Mouse (Mus musculus) hindbrain, embryonic 16.5 days (tissue): ENCODE measurements at regions not wholly inside any gene's neighbourhood (a gene's known extent, or its start where the extent isn't known, plus 50 kb on each side); places are given as distances from the start of the nearest gene placed in this dataset.
"Not testable (repeated sequence)": the region's sequence is repeated elsewhere in the genome, so short reads cannot be mapped to it uniquely, and the experiment has no call there.

Experiments used
- ATAC-seq: fragments of 200-750 bp; cut with Nextera tagmentation; 2 replicates; pipeline ENCODE4 v1.8.0; 2017; ENCODE audit warnings: moderate TSS enrichment, moderate library complexity
- H3K27ac ChIP-seq: fragments of 300-500 bp; sonication (generic); 2 replicates; pipeline ENCODE4 v1.5.1; 2014; ENCODE audit warnings: low read depth, mild to moderate bottlenecking, control low read depth, low read length, moderate library complexity
- H3K27me3 ChIP-seq: fragments of 300-500 bp; sonication (generic); replicated peaks from 2 replicates; pipeline ENCODE4 v1.6.1; 2014; ENCODE audit warnings: low read length; ENCODE audit not compliant: control insufficient read depth, insufficient read depth
- H3K36me3 ChIP-seq: fragments of 300-500 bp; sonication (generic); 2 replicates; pipeline ENCODE4 v1.6.1; 2014; ENCODE audit warnings: mild to moderate bottlenecking, low read length, moderate library complexity, mixed read lengths; ENCODE audit not compliant: control insufficient read depth, insufficient read depth
- H3K4me1 ChIP-seq: fragments of 300-500 bp; sonication (generic); 2 replicates; pipeline ENCODE4 v1.6.1; 2014; ENCODE audit warnings: low read depth, low read length; ENCODE audit not compliant: control insufficient read depth, insufficient read depth
- H3K4me2 ChIP-seq: fragments of 300-500 bp; sonication (generic); 2 replicates; pipeline ENCODE4 v1.6.1; 2014; ENCODE audit warnings: mild to moderate bottlenecking, low read length, control low read depth, moderate library complexity
- H3K4me3 ChIP-seq: fragments of 300-500 bp; sonication (generic); 2 replicates; pipeline ENCODE4 v1.5.1; 2014; ENCODE audit warnings: mild to moderate bottlenecking, low read length, control low read depth, moderate library complexity
- H3K9ac ChIP-seq: fragments of 300-500 bp; sonication (generic); 2 replicates; pipeline ENCODE4 v1.6.1; 2014; ENCODE audit warnings: low read depth, mild to moderate bottlenecking, control low read depth, low read length, moderate library complexity
- H3K9me3 ChIP-seq: fragments of 300-500 bp; sonication (generic); 2 replicates; pipeline ENCODE4 v1.6.1; 2014; ENCODE audit warnings: mild to moderate bottlenecking, low read length, moderate library complexity; ENCODE audit not compliant: control insufficient read depth
- WGBS: fragments of 180-500 bp; shearing (Covaris S2); extraction: QIAGEN DNeasy Blood & Tissue Kit; methylation state at CpG from one replicate; pipeline ENCODE4 v1.1.7; 2014; 5-methylcytosine and 5-hydroxymethylcytosine counted together

- Histone ChIP-seq H3K4me2 (no peak overlapping the region), H3K4me1 (no peaks in the 10 kb centered on the region), H3K27ac (no peak overlapping the region), H3K36me3 (no peaks in the 10 kb centered on the region), H3K9me3 (no peaks in the 10 kb centered on the region), H3K27me3 (no peaks in the 10 kb centered on the region), H3K4me3 (no peak overlapping the region), H3K9ac (no peak overlapping the region)
- no peak for ATAC-seq
- WGBS: 54% methylated on average over 1 of the region's 1 CpGs
Observed at GRCm38 (mm10) chr1:47263611-47264010, 371.0 kb upstream of the Slc39a10 start.

GRCm38 (mm10) chr1:47261505-47262130 is 369.0 kb upstream of the Slc39a10 start:
- H3K9ac ChIP-seq: no peak overlapping the region
- H3K27ac ChIP-seq: no peak overlapping the region
- no peak overlapping the region for H3K4me2 ChIP-seq
- no peak overlapping the region for H3K4me3 ChIP-seq
- no peak for ATAC-seq
- H3K27me3 ChIP-seq: no peaks in the 10 kb centered on the region
- 87% methylated on average over 3 of the region's 3 CpGs for WGBS
- no peaks in the 10 kb centered on the region for H3K36me3 ChIP-seq
- H3K9me3 ChIP-seq: no peaks in the 10 kb centered on the region
- no peaks in the 10 kb centered on the region for H3K4me1 ChIP-seq

- H3K4me3 ChIP-seq, H3K36me3 ChIP-seq, ATAC-seq, H3K4me1 ChIP-seq, H3K9ac ChIP-seq, H3K27me3 ChIP-seq, H3K4me2 ChIP-seq, H3K27ac ChIP-seq, H3K9me3 ChIP-seq: not testable (repeated sequence)
- 95% methylated on average over 8 of the region's 13 CpGs for WGBS
Observed at GRCm38 (mm10) chr1:47250706-47251105, 358.1 kb upstream of the Slc39a10 start.

GRCm38 (mm10) chr1:47217088-47217487 is 324.4 kb upstream of the Slc39a10 start:
- no peaks in the 10 kb centered on the region for H3K36me3 ChIP-seq
- H3K4me2 ChIP-seq: no peak overlapping the region
- no peak overlapping the region for H3K4me3 ChIP-seq
- H3K9me3 ChIP-seq: no peaks in the 10 kb centered on the region
- H3K27me3 ChIP-seq: no peaks in the 10 kb centered on the region
- no peak overlapping the region for H3K9ac ChIP-seq
- H3K4me1 ChIP-seq: no peaks in the 10 kb centered on the region
- no peak for ATAC-seq
- 67% methylated on average over 2 of the region's 2 CpGs for WGBS
- no peak overlapping the region for H3K27ac ChIP-seq

- no peak for ATAC-seq
- Histone ChIP-seq H3K4me2 (no peak overlapping the region), H3K4me3 (no peak overlapping the region), H3K9ac (no peak overlapping the region), H3K27ac (no peak overlapping the region), H3K36me3 (no peaks in the 10 kb centered on the region), H3K9me3 (no peaks in the 10 kb centered on the region), H3K27me3 (no peaks in the 10 kb centered on the region), H3K4me1 (no peaks in the 10 kb centered on the region)
- 71% methylated on average over 2 of the region's 2 CpGs for WGBS
Observed at GRCm38 (mm10) chr1:47216419-47217002, 323.9 kb upstream of the Slc39a10 start.

GRCm38 (mm10) chr1:47213476-47213875 is 320.8 kb upstream of the Slc39a10 start:
- H3K9ac ChIP-seq: no peak overlapping the region
- no peak overlapping the region for H3K4me3 ChIP-seq
- ATAC-seq: no peak
- WGBS: 93% methylated on average over 5 of the region's 5 CpGs
- H3K36me3 ChIP-seq: no peaks in the 10 kb centered on the region
- no peaks in the 10 kb centered on the region for H3K4me1 ChIP-seq
- no peak overlapping the region for H3K4me2 ChIP-seq
- H3K27me3 ChIP-seq: no peaks in the 10 kb centered on the region
- H3K9me3 ChIP-seq: no peaks in the 10 kb centered on the region
- no peak overlapping the region for H3K27ac ChIP-seq

GRCm38 (mm10) chr1:47193001-47193400 is 300.3 kb upstream of the Slc39a10 start:
- H3K36me3 ChIP-seq: no peaks in the 10 kb centered on the region
- WGBS: 89% methylated on average over 4 of the region's 4 CpGs
- H3K4me1 ChIP-seq: no peaks in the 10 kb centered on the region
- no peaks in the 10 kb centered on the region for H3K27me3 ChIP-seq
- no peak overlapping the region for H3K4me3 ChIP-seq
- ATAC-seq: no peak
- H3K27ac ChIP-seq: no peak overlapping the region
- H3K4me2 ChIP-seq: no peak overlapping the region
- H3K9me3 ChIP-seq: no peaks in the 10 kb centered on the region
- H3K9ac ChIP-seq: no peak overlapping the region

GRCm38 (mm10) chr1:47164417-47164816 is 271.8 kb upstream of the Slc39a10 start:
- Histone ChIP-seq H3K9ac (no peak overlapping the region), H3K36me3 (no peaks in the 10 kb centered on the region), H3K27ac (no peak overlapping the region), H3K4me1 (no peaks in the 10 kb centered on the region), H3K4me3 (no peak overlapping the region), H3K4me2 (no peak overlapping the region), H3K9me3 (no peaks in the 10 kb centered on the region), H3K27me3 (no peaks in the 10 kb centered on the region)
- WGBS: 62% methylated on average over 3 of the region's 3 CpGs
- ATAC-seq: peak; percentile 20; the same call in 1 of the 2 replicates

GRCm38 (mm10) chr1:47163808-47164410 is 271.3 kb upstream of the Slc39a10 start:
- WGBS: 29% methylated on average over 1 of the region's 1 CpGs
- Histone ChIP-seq H3K9ac (no peak overlapping the region), H3K9me3 (no peaks in the 10 kb centered on the region), H3K27me3 (no peaks in the 10 kb centered on the region), H3K4me1 (no peaks in the 10 kb centered on the region), H3K27ac (no peak overlapping the region), H3K36me3 (no peaks in the 10 kb centered on the region), H3K4me2 (no peak overlapping the region), H3K4me3 (no peak overlapping the region)
- peak; percentile 79; the same call in 1 of the 2 replicates for ATAC-seq
